Mouse (Mus musculus) midbrain, embryonic 15.5 days (tissue): ENCODE results near the gene Jmjd6. TPM values are rescaled to one million over a fixed set of nuclear protein-coding genes. Genes with fewer than 3 reads are reported as not detected.

Experiments used
- ATAC-seq: fragments of 200-750 bp; cut with Nextera tagmentation; replicated peaks from 2 replicates; pipeline ENCODE4 v1.8.0; 2017; ENCODE audit warnings: moderate TSS enrichment
- H3K27ac ChIP-seq: fragments of 300-500 bp; sonication (generic); 2 replicates; pipeline ENCODE4 v1.5.1; 2015; ENCODE audit warnings: mild to moderate bottlenecking, inconsistent platforms
- H3K27me3 ChIP-seq: fragments of 300-500 bp; sonication (generic); replicated peaks from 2 replicates; pipeline ENCODE4 v1.6.1; 2015; ENCODE audit warnings: inconsistent platforms
- H3K36me3 ChIP-seq: fragments of 300-500 bp; sonication (generic); replicated peaks from 2 replicates; pipeline ENCODE4 v1.6.1; 2015; ENCODE audit warnings: inconsistent platforms
- H3K4me1 ChIP-seq: fragments of 300-500 bp; sonication (generic); 2 replicates; pipeline ENCODE4 v1.6.1; 2015; ENCODE audit warnings: inconsistent platforms
- H3K4me2 ChIP-seq: fragments of 300-500 bp; sonication (generic); 2 replicates; pipeline ENCODE4 v1.6.1; 2015; ENCODE audit warnings: inconsistent platforms, mild to moderate bottlenecking, moderate library complexity
- H3K4me3 ChIP-seq: fragments of 300-500 bp; sonication (generic); 2 replicates; pipeline ENCODE4 v1.5.1; 2015; ENCODE audit warnings: mild to moderate bottlenecking, inconsistent platforms
- H3K9ac ChIP-seq: fragments of 300-500 bp; sonication (generic); 2 replicates; pipeline ENCODE4 v1.6.1; 2015; ENCODE audit warnings: mild to moderate bottlenecking, inconsistent platforms
- H3K9me3 ChIP-seq: fragments of 300-500 bp; sonication (generic); 2 replicates; pipeline ENCODE4 v1.6.1; 2016; ENCODE audit warnings: inconsistent platforms
- WGBS: fragments of 180-500 bp; shearing (Covaris S2); methylation state at CpG from one replicate; pipeline ENCODE4 v1.1.7; 2015; ENCODE audit warnings: mixed read lengths; 5-methylcytosine and 5-hydroxymethylcytosine counted together
- polyA plus RNA-seq: library from polyadenylated mRNA; unstranded; fragments of >200 nt; fragmentation: Nextera tagmentation; extraction: Ambion mirVana; gene quantifications from 2 replicates; pipeline ENCODE4 v1.2.1, GENCODE M21; 2015

Jmjd6 gene
- polyA plus RNA-seq, 1 experiment from 2014 or later = 75.1 TPM

- Histone ChIP-seq H3K4me2 (no peak overlapping the region), H3K27ac (peak overlapping the region; percentile 48; the same call in 1 of the 2 replicates), H3K9ac (no peak overlapping the region), H3K4me1 (peaks cover 39% of the 10 kb centered on the region), H3K9me3 (no peaks in the 10 kb centered on the region), H3K36me3 (no peaks in the 10 kb centered on the region), H3K4me3 (no peak overlapping the region), H3K27me3 (no peaks in the 10 kb centered on the region)
- ATAC-seq = no peak
- 60% methylated on average over 3 of the region's 3 CpGs for WGBS
Observed at GRCm38 (mm10) chr11:116807526-116807925, 35.7 kb downstream of the Jmjd6 start.

GRCm38 (mm10) chr11:116807116-116807515 lies 36.1 kb downstream of the Jmjd6 start:
- Histone ChIP-seq H3K9me3 (no peaks in the 10 kb centered on the region), H3K4me3 (no peak overlapping the region), H3K27me3 (no peaks in the 10 kb centered on the region), H3K36me3 (no peaks in the 10 kb centered on the region), H3K9ac (no peak overlapping the region), H3K27ac (no peak overlapping the region), H3K4me2 (no peak overlapping the region), H3K4me1 (peaks cover 35% of the 10 kb centered on the region)
- no peak for ATAC-seq
- 52% methylated on average over 7 of the region's 7 CpGs for WGBS

GRCm38 (mm10) chr11:116806136-116807071 lies 36.8 kb downstream of the Jmjd6 start:
- no peak overlapping the region for H3K4me3 ChIP-seq

GRCm38 (mm10) chr11:116802709-116803108 lies 40.5 kb downstream of the Jmjd6 start:
- ATAC-seq = no peak
- no peak overlapping the region for H3K4me2 ChIP-seq
- H3K4me1 ChIP-seq = 0 out of 2 replicates have a peak, but pooled peaks cover 2% of the 10 kb centered on the region
- H3K9me3 ChIP-seq = no peaks in the 10 kb centered on the region
- H3K27me3 ChIP-seq = no peaks in the 10 kb centered on the region
- no peak overlapping the region for H3K27ac ChIP-seq
- WGBS = 91% methylated on average over 5 of the region's 5 CpGs
- no peak overlapping the region for H3K4me3 ChIP-seq
- no peaks in the 10 kb centered on the region for H3K36me3 ChIP-seq
- no peak overlapping the region for H3K9ac ChIP-seq

More at GRCm38 (mm10) chr11:116806136-116807071, 36.8 kb downstream of the Jmjd6 start:
- WGBS = 76% methylated on average over 15 of the region's 15 CpGs
- Histone ChIP-seq H3K27ac (peak overlapping the region; percentile 50; the same call in 1 of the 2 replicates), H3K9ac (no peak overlapping the region), H3K36me3 (no peaks in the 10 kb centered on the region), H3K9me3 (no peaks in the 10 kb centered on the region), H3K4me1 (peaks cover 29% of the 10 kb centered on the region), H3K27me3 (no peaks in the 10 kb centered on the region), H3K4me2 (no peak overlapping the region)
- no peak for ATAC-seq

GRCm38 (mm10) chr11:116801106-116801505 lies 42.1 kb downstream of the Jmjd6 start:
- no peak overlapping the region for H3K27ac ChIP-seq
- H3K36me3 ChIP-seq = no peaks in the 10 kb centered on the region
- no peak for ATAC-seq
- H3K4me1 ChIP-seq = no peaks in the 10 kb centered on the region
- no peaks in the 10 kb centered on the region for H3K9me3 ChIP-seq
- H3K4me3 ChIP-seq = no peak overlapping the region
- no peak overlapping the region for H3K4me2 ChIP-seq
- no peak overlapping the region for H3K9ac ChIP-seq
- no peaks in the 10 kb centered on the region for H3K27me3 ChIP-seq
- WGBS = 69% methylated on average over 5 of the region's 5 CpGs

- H3K4me1 ChIP-seq = no peaks in the 10 kb centered on the region
Observed at GRCm38 (mm10) chr11:116799364-116799763, 43.9 kb downstream of the Jmjd6 start.

More at GRCm38 (mm10) chr11:116799364-116799763, 43.9 kb downstream of the Jmjd6 start:
- Histone ChIP-seq H3K4me3 (no peak overlapping the region), H3K9me3 (no peaks in the 10 kb centered on the region), H3K27me3 (no peaks in the 10 kb centered on the region), H3K36me3 (no peaks in the 10 kb centered on the region), H3K4me2 (no peak overlapping the region), H3K27ac (no peak overlapping the region), H3K9ac (no peak overlapping the region)
- no peak for ATAC-seq
- 88% methylated on average over 5 of the region's 5 CpGs for WGBS

Other genes starting within 250 kb of the Jmjd6 start
- gene Rhbdf2, start 216.4 kb downstream of the Jmjd6 start, polyA plus RNA-seq = 0.83 TPM in 2 replicates
- 1.5 and 3.0 TPM in 2 replicates for gene Prcd, start 189.9 kb downstream of the Jmjd6 start, polyA plus RNA-seq
- 23.3 and 24.4 TPM in 2 replicates for gene Cygb, start 189.1 kb downstream of the Jmjd6 start, polyA plus RNA-seq
- gene St6galnac1, start 67.9 kb downstream of the Jmjd6 start, polyA plus RNA-seq = not detected in 2 replicates
- 25.1 and 26.9 TPM in 2 replicates for gene Mxra7, start 15.4 kb downstream of the Jmjd6 start, polyA plus RNA-seq
- gene Mettl23, start 171 bp downstream of the Jmjd6 start, polyA plus RNA-seq = 63.9 and 64.6 TPM in 2 replicates
- 51.5 and 51.8 TPM in 2 replicates for gene Mfsd11, start 9.0 kb upstream of the Jmjd6 start, polyA plus RNA-seq
- gene Srsf2, start 9.6 kb upstream of the Jmjd6 start, polyA plus RNA-seq = 535 and 551 TPM in 2 replicates
- gene Mgat5b, start 75.4 kb upstream of the Jmjd6 start, polyA plus RNA-seq = 28.3 and 28.6 TPM in 2 replicates